Mouse (Mus musculus): ENCODE data around the gene AU022751. TPM values are rescaled to one million over a fixed set of nuclear protein-coding genes. Genes with fewer than 3 reads are reported as not detected.
A peak's percentile ranks its signal among the peaks of the same experiment; 100 is the strongest.
"Not testable (repeated sequence)": the region's sequence is repeated elsewhere in the genome, so short reads cannot be mapped to it uniquely, and the experiment has no call there.

Gene AU022751
- not detected for total RNA-seq (2021)

DNA sequence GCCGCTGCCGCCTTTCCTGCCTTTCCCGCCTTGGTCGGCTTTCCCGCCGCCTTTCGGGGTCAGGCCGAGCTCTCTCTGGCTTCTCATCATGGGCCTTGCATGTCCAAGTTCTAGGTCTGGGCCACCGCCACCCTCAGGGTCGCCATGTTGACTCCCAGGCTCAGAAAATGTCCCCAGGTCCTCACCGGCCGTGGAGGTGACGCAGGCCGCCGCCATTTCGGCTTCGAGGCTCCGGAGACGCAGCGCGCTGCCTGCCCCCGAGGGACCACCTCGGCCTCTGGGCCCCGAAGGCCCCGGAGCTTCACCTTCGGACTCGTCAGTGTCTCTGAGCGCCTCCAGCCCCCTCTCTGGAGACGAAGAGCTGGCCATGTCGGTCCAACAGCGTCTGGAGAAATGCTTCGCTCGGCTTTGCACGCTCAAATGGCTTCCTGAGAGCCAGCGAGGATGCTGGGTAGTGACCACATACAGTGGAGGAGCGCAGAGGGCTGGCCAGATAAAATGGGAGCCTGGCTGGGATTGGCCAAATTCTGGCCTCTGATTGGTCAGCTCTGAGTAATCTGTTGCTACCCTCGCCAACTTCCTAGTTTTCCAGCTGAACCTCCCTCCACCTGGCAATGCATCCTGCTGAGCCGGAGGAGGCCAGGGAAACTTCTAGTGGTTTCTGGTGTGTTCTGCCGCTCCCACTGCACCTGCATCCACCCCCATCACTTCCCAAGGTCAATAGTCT, at the start of gene AU022751:
Gene AU022751, minus strand, starts transcription at position 466 of the 727 bp plus-strand sequence.
- no peak for DNase-seq

DNA sequence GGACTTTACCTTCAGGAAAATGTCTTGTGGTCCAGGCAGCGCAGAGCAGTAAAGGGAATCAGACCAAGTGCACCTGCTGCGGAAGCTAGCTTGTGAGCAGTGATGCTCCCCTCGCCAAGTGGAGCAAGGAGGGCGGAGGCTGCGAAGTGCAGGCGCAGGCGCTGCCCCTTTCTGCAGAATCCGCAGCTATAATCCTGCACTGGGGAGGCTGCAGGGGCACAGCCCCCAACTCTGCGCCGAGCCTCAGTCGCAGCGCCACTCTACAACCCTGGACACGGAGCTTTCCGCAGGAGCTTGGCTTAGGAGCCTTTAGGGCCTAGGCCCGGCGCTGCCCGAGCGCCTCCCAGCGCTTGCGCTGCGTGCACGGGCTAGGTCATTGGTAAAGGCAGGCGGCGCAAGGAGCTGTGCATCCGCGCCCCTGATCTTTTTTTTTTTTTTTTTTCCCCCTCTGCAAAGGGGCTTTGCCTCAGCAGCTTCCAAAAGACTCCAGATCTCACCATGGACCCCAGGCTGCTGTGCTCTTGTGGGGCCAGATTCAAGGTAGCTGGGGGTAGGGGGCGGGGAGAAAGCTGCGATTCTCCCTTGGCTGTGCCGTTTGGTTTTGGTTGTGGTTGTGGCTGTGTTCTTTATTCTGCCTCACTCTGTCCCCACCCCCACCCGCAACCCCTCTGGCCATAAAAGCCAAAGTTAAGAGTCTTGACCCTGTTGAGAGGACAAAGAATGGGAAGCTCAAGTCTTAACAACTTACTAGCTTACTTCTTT, 9.0 kb upstream of the AU022751 start:
- peak; percentile 12 for DNase-seq

DNA sequence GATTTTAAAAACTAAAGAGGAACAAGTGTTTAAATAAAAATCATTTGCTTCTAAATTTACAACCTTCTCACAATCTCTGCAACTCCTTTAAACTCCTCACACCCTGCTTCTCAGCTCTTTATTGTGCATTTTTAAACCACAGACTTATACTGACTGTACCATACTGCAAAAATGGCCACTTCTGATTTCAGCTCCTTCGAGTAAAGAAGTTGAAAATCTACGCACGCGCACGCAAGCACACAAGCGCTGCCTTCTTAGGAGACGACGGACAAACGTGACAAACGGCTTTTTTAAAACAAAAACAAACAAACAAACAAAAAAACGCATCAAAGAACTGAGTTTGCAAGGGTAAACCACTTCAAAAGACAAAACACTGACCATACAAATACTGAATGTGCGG, 8.3 kb upstream of the AU022751 start:
- no peak for DNase-seq

DNA sequence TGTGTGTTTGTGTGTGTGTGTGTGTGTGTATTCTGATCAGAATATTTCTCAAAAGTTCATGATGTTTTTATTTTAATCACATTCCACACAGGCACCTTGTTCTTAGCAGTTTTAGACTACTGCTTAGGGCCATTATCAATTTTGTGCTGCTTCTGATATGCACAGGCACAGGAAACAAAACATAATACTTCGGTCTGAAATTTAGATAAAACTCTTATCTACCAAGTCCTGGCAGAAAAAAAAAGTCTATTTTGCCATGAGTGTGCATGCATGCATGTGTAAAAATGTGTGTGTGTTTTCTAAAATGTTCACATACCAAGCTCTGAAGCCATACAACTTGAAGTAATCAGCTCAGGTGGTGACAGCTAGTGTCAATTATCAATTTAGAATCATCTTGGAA, 21.7 kb downstream of the AU022751 start:
- DNase-seq = no peak

DNA sequence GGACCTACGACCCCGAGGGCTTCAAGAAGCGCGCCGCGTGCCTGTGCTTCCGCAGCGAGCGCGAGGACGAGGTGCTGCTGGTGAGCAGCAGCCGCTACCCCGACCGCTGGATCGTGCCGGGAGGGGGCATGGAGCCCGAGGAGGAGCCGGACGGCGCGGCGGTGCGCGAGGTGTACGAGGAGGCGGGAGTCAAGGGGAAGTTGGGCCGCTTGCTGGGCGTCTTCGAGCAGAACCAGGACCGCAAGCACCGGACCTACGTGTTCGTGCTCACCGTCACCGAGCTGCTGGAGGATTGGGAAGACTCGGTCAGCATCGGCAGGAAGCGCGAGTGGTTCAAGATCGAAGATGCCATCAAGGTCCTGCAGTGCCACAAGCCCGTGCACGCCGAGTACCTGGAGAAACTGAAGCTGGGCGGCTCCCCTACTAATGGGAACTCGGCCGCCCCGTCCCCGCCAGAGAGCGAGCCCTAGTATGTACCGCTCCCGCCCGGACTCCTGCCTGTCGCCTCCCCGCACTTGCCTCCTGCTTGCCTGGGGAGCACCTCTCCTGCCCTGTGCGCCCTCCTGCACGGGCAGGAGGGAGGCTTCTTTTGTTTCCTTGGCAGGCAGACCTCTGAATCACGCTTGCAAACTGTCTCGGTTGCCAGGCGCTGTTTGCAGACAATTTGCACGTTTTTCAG, 35.1 kb downstream of the AU022751 start:
- DNase-seq = not testable (repeated sequence)

DNA sequence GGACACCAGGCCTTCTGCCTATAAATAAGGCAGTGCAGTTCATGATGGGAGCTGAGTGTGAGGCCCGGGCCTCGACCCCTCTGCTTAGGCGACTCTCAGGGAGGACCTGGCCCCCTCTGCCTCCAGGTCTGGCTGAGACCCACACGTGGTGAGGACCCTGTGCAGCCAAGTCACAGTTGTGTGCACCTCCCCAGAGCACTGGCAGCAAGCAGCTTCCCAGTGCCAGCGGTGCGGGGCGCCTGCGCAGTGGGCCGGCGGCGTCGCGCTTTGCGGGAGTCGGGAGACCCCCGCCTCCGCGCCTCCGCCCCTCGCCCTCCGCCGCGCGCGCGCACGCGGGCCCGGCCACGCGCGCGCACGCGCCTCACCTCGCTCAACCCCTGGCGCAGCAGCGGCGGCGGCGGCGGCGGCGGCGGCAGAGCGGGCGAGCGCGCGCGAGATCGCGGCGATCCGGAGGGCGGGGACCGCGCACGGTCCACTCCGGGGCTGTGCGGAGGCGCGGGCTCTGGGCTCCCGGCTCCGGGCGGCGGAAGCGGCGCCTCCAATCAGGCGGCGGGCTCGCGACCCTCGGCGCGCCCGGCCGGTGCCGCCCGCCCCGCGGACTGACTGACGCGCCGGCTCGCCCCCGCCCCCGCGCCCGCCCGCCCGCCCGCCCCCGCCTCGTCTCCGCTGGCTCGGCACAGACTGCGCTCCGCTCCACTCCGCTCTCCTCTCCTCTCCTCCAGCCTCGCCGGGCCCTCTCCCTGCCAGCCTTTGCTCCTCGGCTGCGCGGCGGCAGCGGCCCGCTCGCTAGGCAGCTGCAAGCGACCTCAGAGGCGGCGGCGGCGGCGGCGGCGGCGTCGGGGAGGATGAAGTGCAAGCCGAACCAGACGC, 35.9 kb downstream of the AU022751 start, which contains the start of gene Nudt11:
Gene Nudt11, plus strand, starts transcription at position 388 of the 870 bp plus-strand sequence.
- DNase-seq = peak; percentile 14

Small RNA genes within 50 kb of the gene (microRNA-seq; reads per million reads assigned to microRNA genes)
- gene Gm27360 = 0 reads per million in 2 experiments

Other genes with a start within 250 kb of the AU022751 start
- gene Nudt11, start 36.0 kb downstream of the AU022751 start, total RNA-seq (2021) = 1 to 10 TPM; 2.4 to 2.7 TPM
- 1 to 10 TPM; 1.2 to 1.4 TPM for gene Nudt10, start 89.6 kb upstream of the AU022751 start, total RNA-seq (2021)
- gene Bmp15, start 237.3 kb upstream of the AU022751 start, total RNA-seq (2021) = under 1 TPM; 0.19 to 0.23 TPM

Data from heart, postnatal 4 days (tissue).